Mouse (Mus musculus) spleen, adult 10 weeks (tissue): ENCODE measurements around the gene 1700016D06Rik. TPM values are rescaled to one million over a fixed set of nuclear protein-coding genes. Genes with fewer than 3 reads are reported as not detected.

ENCODE experiments used
- polyA plus RNA-seq: library from polyadenylated mRNA; stranded (reverse); fragments of 350-450 nt; fragmentation: Illumina TruSeq; extraction: RNeasy Lipid Tissue Mini Kit (QIAGEN cat#74804); gene quantifications from one replicate; pipeline ENCODE4 v1.2.3, GENCODE M21; 2015; ENCODE audit warnings: low replicate concordance; ENCODE audit not compliant: insufficient read depth

The 1700016D06Rik gene
- not detected for polyA plus RNA-seq

DNA sequence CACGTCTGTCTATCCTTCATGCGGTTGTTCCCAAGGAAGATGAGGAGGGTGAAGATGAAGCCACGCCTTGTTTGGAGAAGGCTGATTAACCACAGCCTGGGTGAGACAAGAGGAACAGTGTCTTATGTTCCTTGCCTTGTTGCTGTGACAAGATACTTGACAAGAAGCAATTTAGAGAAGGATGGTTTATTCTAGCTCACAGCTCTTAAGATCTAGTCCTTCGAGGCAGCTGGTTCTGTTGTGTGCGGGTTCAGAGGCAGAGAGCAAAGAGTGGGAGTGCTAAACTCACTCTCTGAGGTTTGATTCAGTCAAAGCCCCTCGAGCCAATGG is at the start of gene 1700016D06Rik:
Gene 1700016D06Rik (minus strand): TSS at position 31 of the 330 bp plus-strand sequence.

DNA sequence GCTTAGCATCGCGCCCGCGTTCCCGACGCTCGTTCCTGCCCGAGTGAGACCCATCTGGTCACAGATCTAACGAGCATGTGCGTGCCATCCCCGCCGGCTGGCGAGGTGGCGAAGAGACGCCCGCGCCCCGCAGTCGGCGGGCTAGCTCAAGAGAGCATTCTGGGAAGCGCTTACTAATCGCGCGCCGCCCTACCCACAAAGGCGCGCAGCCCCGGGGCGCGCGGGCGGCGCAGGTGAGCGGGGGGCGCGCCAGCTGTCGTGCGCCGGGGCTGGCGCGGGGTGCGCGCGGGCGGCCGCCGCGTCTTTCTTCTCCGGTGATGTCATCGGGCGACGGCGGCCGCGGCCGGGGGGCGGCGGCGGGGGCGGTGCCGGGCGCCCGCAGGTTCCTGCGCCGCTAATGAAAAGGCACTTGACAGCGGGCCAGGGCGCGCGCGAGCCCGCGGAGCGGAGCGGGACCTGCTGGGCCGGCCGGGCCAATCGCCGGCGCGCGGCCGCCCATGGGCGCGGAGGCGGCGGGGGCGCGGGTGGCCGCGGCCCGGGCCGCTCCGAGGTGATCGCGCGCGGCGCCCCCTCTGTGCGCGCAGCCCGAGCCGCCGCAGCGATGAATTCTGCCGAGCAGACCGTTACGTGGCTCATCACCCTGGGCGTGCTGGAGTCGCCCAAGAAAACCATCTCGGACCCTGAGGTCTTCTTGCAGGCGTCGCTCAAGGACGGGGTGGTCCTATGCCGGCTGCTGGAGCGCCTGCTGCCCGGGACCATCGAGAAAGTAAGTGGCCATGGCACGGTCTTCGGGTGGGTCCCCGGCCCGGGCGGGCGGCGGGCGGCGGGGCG is 27.0 kb upstream of the 1700016D06Rik start, which contains the start of gene Arhgef7:
Gene Arhgef7 (plus strand): TSS at position 71 of the 831 bp plus-strand sequence.

DNA sequence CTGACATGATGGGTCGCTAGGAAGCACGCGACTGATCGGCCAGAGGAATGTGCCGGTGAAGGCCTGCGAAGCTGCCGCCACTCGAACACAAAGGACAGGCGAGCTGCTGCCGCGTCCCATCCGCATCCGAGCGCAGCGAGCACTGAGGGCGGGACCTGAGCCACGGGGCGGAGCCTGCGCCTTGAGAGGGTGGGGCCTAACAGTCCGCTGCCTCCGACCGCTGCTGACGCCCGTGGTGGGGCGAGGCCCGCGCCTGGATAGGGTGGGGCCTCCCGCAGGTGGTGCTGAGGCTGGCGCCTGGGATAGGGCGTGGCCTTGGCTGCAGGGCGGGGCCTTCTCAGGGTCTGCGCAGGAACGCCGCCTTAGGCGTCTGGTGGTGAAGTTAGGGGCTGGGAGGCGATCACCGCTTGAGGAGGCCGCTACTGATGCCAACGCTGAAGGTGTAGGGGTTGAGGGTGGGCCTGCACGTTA is 65.2 kb downstream of the 1700016D06Rik start, which contains the start of gene Ankrd10:
Gene Ankrd10 (minus strand): TSS at position 147 of the 471 bp plus-strand sequence.

Other genes starting within 250 kb of the 1700016D06Rik start
- 11.0 TPM for gene Rab20, start 222.4 kb downstream of the 1700016D06Rik start, polyA plus RNA-seq
- 37.4 TPM for gene Naxd, start 203.6 kb downstream of the 1700016D06Rik start, polyA plus RNA-seq
- gene Cars2, start 150.3 kb downstream of the 1700016D06Rik start, polyA plus RNA-seq: 34.0 TPM
- gene Ing1, start 145.5 kb downstream of the 1700016D06Rik start, polyA plus RNA-seq: 44.3 TPM
- gene Ankrd10, start 65.3 kb downstream of the 1700016D06Rik start, polyA plus RNA-seq: 82.4 TPM
- gene Arhgef7, start 26.7 kb upstream of the 1700016D06Rik start, polyA plus RNA-seq: 30.5 TPM
- not detected for gene Tex29, start 139.4 kb upstream of the 1700016D06Rik start, polyA plus RNA-seq